Mouse (Mus musculus): ENCODE data around the gene Tmem59l.
A peak's percentile ranks its signal among the peaks of the same experiment; 100 is the strongest.
"Not testable (repeated sequence)": the region's sequence is repeated elsewhere in the genome, so short reads cannot be mapped to it uniquely, and the experiment has no call there.

The Tmem59l gene

DNA sequence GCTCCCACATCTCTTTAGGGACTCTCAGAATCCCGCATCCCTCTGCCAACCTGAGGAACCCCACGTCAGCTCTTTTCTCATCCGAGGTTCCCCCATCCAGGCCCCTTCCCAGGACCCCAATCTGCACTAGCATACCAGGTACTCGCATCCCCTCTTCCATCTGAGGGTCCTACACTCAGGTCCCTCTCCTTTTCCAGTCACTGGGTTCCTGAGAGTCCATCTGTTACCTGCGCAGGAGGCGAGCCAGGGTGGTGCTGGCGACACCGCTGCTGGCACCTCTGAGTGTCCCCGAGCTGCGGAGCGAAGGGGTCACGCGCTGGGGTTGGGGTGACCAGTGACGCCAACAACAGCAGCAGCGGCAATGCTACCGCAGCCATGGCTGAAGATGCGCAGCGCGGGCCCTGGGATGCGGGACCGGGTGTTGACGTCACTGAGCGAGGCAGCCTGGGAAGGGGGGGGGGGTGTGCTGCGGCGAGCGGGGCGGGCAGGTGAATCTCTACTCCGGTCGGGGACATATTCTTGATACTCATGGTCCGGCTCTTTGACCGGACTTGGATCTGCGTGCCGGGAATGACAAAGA is at the start of gene Tmem59l:
Tmem59l (minus strand) TSS at position 418 of the 580 bp plus-strand sequence.
- DNase-seq (ENCODE audit: low spot score): no peak

DNA sequence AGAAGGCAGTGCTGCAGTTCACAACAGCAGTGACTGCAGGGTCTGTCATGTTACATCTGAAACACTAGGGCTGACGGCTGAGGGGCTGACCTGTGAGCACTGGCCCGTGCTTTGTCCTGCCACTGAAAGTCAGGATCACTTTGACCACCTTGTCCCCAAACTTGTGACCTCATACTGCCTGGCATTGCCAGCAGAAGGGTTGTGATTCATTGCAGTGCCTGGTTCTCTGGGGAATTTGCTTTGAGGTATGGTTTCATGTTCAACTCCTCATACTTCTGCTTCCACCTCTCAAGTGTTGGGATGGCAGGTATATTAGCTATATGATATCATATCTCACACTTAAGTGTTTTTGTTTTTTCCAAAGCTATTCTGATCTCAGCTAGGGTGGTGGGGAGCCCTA is 48.5 kb upstream of the Tmem59l start:
- peak; percentile 62 for DNase-seq (ENCODE audit: low spot score)

GRCm38 (mm10) chr8:70535221-70535620 is 48.1 kb upstream of the Tmem59l start:
- DNase-seq (ENCODE audit: low spot score): no peak

- no peak for DNase-seq (ENCODE audit: low spot score)
Measured at GRCm38 (mm10) chr8:70534281-70534680, 47.1 kb upstream of the Tmem59l start.

GRCm38 (mm10) chr8:70530314-70530713 is 43.2 kb upstream of the Tmem59l start:
- no peak for DNase-seq (ENCODE audit: low spot score)

DNA sequence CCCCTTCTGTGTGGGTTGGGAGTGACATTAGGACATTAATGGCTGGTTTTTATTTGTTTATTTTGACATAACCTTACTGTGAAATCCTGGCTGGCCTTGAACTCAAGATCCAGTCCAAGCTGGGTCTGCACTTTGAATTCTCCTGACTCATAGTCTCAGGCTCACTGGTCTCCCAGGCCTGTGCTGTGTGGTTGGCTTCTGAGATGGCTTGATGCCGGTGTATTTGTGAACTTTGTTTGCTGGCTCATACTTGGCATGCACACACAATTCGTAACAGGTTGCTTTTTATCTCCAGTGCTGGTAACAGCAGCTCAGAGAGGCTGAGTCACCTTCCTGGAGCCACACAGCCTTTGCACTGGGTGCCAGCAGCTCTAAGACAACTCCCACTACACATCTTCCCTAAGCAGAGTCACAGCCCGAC is 42.6 kb upstream of the Tmem59l start:
- no peak for DNase-seq (ENCODE audit: low spot score)

- no peak for DNase-seq (ENCODE audit: low spot score)
Measured at GRCm38 (mm10) chr8:70529299-70529698, 42.1 kb upstream of the Tmem59l start.

GRCm38 (mm10) chr8:70528182-70528797 is 41.1 kb upstream of the Tmem59l start:
- DNase-seq (ENCODE audit: low spot score): peak; percentile 44

GRCm38 (mm10) chr8:70527512-70528181 is 40.5 kb upstream of the Tmem59l start, which contains the start of the genes Fkbp8 and Kxd1:
Gene Fkbp8, plus strand, starts transcription at chr8:70527724.
Gene Kxd1, minus strand, starts transcription at chr8:70527956.
- DNase-seq (ENCODE audit: low spot score): peak; percentile 97

DNA sequence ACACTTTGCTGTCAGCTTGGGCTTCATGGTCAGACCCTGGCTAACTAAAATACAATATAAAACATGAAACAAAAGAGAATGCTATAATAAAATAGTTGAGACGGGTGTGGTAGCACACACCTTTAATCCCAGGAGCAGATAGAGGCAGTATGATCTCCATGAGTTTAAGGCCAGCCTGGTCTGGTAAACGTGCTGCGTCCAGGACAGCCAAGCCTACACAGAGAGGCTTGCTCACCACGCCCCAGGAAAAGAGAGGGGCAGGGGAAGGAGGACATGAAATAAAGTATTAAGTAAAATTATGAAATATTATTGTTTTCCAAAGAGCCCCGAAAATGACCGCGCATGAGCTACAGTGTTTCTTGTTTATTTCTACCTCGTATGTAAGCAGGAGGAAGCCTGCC is 40.0 kb upstream of the Tmem59l start:
- DNase-seq (ENCODE audit: low spot score): no peak

GRCm38 (mm10) chr8:70522592-70523403 is 35.6 kb upstream of the Tmem59l start:
- peak; percentile 99 for DNase-seq (ENCODE audit: low spot score)

GRCm38 (mm10) chr8:70519606-70520005 is 32.4 kb upstream of the Tmem59l start:
- no peak for DNase-seq (ENCODE audit: low spot score)

DNA sequence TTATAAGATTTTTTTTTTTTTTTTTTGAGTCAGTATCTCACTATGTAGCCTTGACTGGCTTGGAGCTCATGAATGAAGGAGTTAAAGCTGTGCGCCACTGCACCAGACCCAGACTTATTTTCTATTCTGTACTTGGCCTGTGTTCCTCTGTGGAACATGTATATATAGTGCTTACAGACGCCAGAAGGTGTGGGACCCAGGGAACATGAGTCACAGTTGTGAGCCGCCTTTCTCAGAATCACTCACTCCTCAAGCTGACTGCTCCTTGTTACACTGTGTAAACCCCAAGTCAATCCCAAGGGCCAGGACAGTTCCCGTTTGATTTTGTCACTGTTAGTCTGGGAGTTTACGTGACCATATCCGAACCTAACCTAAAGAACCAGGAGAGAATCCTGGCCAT is 31.9 kb upstream of the Tmem59l start:
- no peak for DNase-seq (ENCODE audit: low spot score)

DNA sequence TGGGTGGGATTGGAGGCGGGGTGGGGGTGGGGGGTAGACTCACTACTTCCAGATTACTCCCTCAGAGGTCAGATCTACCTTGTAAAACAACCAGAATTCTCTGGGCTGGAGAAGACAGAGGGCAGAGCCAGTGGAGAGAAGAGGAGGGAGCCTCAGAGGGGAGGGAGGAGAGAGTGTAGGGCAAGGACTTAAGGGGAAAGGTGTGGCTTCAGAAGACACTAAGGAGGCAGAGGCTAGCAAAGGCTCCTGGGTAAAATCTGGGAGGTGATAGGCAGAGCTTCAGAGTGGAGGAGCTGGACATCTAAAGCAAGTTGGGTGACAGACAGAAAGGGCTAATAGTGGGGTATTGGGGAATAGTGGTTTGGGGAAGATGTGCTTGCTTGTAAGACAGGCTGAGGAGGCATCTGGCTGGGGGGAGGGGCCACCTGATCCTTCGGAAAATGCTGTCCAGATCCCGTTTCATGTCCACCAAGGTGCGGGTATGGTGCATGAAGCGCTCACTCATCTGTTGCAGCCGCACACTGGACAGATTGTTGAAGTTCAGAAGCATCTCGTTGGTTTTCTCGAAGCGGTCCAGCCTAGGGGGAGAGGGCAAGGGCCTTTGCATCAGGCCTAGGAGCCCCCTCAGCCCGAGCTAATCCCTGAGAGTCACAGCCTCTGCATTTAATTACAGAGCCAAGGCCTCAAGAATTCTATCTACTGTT is 30.9 kb upstream of the Tmem59l start:
- no peak for DNase-seq (ENCODE audit: low spot score)

- peak; percentile 77 for DNase-seq (ENCODE audit: low spot score)
Measured at GRCm38 (mm10) chr8:70513441-70513840, 26.3 kb upstream of the Tmem59l start.

DNA sequence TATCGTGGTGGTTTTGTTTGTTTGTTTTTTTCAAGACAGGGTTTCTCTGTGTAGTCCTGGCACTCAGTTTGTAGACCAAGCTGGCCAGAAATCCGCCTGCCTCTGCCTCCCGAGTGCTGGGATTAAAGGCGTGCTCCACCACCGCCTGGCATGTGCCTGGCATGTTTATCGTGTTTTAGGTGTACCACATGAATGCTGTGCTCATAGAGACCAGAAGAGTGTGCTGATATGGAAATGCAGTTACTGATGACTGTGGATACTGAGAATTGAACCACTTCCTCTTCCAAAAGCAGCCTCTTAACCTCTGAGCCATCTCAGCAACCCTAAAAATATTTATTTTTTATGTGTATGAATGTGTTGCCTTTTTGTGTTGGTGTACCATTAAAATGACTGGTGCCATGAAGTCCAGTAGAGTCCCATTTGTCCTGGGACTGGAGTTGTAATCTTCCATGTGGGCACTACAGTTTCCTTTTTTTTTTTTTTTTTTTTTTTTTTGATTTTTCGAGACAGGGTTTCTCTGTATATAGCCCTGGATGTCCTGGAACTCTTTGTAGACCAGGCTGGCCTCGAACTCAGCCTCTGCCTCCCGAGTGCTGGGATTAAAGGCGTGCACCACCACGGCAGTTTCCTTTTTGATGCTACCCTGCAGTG is 25.2 kb upstream of the Tmem59l start:
- no peak for DNase-seq (ENCODE audit: low spot score)

GRCm38 (mm10) chr8:70511770-70512169 is 24.6 kb upstream of the Tmem59l start:
- DNase-seq (ENCODE audit: low spot score): no peak

DNA sequence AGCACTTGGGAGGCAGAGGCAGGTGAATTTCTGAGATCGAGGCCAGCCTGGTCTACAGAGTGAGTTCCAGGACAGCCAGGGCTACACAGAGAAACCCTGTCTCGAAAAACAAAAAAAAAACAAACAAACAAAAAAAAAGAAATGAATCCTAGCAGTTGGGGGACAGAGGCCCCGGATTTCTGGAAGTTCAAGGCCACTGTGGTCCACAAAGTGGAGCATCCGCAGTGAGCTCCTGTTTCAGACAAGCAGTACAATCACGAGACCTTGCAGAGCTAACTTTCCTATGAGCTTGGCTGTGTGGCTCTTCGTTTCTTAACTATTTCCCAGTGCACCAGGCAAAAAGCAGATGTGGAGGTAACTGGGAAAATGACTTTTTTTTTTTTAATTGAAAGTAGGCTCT is 24.0 kb upstream of the Tmem59l start:
- not testable (repeated sequence) for DNase-seq (ENCODE audit: low spot score)

GRCm38 (mm10) chr8:70510228-70510915 is 23.2 kb upstream of the Tmem59l start, which contains the start of gene Uba52:
Gene Uba52, minus strand, starts transcription at chr8:70510801.
- peak; percentile 99 for DNase-seq (ENCODE audit: low spot score)

DNA sequence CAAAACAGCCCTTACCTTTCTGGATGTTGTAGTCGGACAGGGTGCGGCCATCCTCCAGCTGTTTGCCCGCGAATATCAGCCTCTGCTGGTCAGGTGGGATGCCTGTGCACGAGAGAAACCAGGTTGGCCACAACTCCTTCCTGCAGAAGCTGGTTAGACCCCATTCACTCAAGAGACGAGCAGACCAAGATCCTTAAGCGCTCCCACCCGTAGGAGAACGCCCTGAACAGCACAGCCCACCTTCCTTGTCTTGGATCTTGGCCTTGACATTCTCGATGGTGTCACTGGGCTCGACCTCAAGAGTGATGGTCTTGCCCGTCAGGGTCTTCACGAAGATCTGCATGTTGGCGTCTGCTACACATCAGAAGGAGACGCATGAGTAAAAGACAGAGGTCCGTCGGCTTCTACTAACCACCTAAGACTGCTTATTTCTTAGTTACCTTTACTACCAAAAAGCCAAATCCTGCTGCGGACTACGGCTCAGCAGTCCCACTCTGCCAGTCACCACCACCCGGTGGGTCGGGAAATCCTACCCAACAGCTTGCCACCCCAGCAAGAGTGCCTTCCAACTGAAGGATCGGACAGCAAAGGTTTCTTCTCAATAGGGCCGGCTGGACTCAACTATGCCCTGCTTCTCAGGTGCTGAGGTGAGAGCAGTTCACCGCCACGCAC is 22.3 kb upstream of the Tmem59l start:
- DNase-seq (ENCODE audit: low spot score): no peak
